Mouse (Mus musculus) splenic B cell, adult 2 months (primary cell): ENCODE results near the gene Rapgef1.

Experiments
- DNase-seq: peaks from one replicate; pipeline ENCODE4 v3.0.0-alpha.2; 2011; ENCODE audit warnings: low read depth, low spot score
- H3K27me3 ChIP-seq: 2 replicates; pipeline ENCODE4 v1.6.1; 2012; ENCODE audit warnings: mild to moderate bottlenecking, low read length, moderate library complexity, mixed read lengths; ENCODE audit not compliant: control insufficient read depth, poor library complexity, insufficient read depth, severe bottlenecking
- H3K36me3 ChIP-seq: 2 replicates; pipeline ENCODE4 v1.6.1; 2012; ENCODE audit warnings: mild to moderate bottlenecking, low read length, moderate library complexity, mixed read lengths; ENCODE audit not compliant: control insufficient read depth, poor library complexity, insufficient read depth, severe bottlenecking

Gene Rapgef1

DNA sequence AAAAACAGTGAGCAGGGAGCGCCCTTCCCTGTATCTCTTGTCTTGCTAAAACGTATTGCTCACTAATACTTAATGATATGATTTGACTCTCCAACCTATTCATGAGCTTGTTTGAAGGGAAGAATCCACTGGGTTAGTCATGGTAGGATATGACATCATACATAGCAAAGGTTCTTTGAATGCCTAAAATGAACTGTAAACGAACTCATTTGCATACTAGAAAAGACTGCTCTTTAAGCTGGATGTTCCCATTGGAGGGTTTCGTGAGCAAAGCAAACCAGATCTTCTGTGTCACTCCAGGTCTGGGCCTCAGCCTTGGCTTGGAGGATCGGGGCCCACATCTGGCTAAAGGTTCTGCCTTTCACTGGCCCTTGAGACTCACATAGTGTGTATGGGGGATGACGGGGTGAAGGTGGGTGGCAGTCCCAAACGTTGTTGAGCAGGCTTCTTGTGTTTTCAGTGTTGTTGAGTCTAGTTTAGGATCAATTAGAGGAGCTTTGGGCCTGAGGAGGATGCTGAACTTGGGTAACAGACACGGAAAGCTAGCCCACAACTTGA, 515 bp upstream of the Rapgef1 start:
- H3K27me3 ChIP-seq, result no peaks in the 10 kb centered on the region
- no peaks in the 10 kb centered on the region for H3K36me3 ChIP-seq
- DNase-seq, result no peak

DNA sequence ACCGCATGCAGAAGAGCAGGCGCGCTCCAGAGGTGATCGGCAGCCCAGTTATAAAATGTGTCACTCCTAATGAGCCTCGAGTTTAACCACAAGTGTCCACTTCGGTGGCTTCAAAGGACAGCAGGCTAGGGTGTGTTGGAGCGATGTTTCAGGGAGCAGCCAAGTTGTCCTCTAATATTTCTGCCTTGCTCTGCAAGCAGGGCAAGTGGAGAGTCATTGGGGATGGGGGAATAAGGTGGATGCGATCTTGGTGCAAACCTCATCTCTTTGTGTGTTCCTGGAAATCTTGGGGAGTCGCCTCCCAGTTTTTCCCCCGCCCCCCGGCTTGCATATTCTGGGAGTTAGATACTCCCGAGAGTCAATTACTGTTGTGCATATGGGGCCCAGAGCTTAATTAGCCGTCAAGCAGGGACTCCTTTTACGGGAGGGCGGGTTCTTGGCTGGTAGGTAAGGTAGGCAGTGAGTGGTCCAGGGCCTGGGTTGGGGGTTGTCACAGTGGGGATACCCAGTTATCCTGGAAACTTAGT, 844 bp downstream of the Rapgef1 start:
- H3K36me3 ChIP-seq, result no peaks in the 10 kb centered on the region
- no peaks in the 10 kb centered on the region for H3K27me3 ChIP-seq
- DNase-seq, result no peak

DNA sequence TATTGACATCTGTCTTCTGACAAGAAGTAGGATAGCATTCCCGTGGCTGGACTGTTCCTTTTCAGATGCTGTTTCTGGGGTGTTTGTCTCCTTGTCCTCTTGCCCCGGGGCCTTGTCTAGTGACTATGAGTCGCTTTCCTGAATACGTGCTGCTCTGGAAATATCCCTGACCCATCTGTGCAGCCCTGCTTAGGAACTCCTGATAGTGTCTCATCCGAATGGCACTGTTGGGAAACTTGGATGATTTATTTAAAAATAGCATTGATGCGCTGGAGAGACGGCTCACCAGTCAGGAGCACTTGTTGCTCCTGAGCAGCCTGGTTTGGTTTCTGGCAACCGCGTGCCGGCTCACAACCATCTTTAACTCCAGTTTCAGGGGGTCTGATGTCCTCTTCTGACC, 1.6 kb downstream of the Rapgef1 start:
- Histone ChIP-seq H3K36me3 (no peaks in the 10 kb centered on the region), H3K27me3 (no peaks in the 10 kb centered on the region)
- no peak for DNase-seq

DNA sequence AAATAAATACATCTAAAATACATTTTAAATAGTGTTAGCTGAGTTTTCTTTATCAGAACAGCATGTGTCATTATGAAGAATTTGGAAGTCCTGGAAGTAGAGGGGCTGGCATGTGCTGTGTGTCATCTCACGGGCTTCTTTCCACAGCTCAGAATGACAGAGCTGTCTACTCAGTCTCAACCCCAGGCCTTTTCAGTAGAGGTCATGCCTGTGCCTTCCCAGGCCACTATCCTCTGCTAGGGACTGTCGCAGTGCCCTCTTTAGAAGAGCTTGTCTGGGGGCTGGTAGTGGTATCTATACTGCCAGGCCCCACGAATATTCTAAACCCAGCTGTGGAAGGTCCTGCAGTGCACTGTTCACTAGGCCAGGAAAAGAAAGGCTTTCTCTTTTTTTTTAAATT, 2.1 kb downstream of the Rapgef1 start:
- DNase-seq, result no peak
- Histone ChIP-seq H3K27me3 (no peaks in the 10 kb centered on the region), H3K36me3 (no peaks in the 10 kb centered on the region)

DNA sequence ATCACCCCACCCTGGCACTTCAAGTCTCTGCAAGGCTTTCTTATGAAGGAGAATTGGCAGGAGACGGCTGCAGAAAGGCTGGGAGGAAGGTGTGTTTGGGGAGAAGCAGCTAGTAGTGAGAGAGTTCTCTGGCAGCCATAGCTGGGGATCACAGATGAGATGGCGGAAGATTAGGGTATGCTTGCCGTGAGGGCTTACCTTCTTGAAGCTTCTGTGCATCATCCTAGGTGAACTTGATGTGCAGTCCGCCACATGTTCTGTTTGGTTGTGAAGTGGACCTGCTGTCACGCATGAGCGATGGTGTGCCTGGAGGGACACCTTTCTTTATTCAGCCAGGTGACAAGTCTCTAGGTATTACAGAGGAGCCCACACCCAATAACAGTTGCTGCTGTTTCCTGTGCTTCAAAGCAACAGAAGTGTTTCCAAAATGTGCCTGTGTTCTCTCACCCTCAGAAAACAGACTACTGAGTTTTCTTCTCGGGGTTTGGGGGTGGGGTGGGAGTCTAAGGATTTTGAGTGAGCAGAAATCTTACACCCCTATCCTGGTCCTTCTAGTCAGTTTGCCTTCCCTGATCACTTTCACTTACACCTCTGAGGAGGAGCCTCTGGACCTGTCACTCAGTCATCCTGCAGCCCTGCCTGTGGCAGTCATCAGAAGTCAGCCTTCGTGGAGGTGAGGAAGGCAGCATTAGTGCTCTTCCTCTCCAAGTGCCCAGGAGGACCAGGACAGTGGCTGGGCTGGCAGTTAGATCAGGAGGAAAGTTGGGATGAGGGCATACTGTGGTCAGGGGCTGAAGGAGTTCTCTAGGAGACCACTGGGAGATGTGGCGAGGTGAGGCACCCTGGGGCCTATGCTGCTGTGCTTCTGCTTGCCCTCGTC, 2.8 kb downstream of the Rapgef1 start:
- DNase-seq, result peak; percentile 59
- no peaks in the 10 kb centered on the region for H3K27me3 ChIP-seq
- no peaks in the 10 kb centered on the region for H3K36me3 ChIP-seq

DNA sequence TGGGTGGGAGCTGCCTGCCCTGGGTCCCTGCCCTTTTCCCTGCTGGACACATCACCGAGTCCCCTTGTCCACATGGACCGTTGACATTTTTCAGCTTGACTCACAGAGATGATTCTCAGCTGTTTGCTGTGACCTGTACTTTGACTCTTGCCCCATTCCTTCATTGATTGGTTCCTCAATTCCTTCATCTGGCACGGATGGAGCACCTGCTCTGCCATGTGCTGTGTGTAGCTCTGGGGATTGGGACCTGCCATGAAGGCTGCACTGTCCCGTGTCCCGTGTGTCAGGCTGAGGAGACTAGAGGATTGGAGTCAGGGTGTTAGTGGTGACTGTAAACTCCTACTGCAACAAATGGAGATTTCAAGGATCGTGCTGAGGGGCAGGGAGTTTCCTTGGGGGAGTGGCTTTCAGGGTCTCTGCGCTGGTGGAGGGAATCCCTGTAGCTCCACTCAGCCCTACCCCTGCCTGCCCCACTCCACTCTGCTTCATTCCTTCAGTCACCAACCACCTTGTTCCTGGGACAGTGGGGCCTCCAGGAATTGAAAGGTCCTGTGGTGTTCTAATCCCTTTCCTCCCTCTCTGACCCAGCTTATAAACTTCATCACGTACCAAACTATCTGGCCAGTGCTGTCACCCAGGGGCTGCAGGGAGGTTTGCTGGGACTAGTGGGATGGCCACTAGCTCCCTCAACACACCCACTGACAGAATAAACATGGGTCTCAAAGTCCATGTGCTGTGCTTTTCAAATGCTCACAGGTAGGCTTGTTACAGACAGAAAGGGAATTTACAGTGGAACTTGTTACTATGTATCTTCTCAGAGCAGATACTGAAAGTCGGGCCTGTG, 3.9 kb downstream of the Rapgef1 start:
- DNase-seq, result no peak
- H3K36me3 ChIP-seq, result no peaks in the 10 kb centered on the region
- no peaks in the 10 kb centered on the region for H3K27me3 ChIP-seq

DNA sequence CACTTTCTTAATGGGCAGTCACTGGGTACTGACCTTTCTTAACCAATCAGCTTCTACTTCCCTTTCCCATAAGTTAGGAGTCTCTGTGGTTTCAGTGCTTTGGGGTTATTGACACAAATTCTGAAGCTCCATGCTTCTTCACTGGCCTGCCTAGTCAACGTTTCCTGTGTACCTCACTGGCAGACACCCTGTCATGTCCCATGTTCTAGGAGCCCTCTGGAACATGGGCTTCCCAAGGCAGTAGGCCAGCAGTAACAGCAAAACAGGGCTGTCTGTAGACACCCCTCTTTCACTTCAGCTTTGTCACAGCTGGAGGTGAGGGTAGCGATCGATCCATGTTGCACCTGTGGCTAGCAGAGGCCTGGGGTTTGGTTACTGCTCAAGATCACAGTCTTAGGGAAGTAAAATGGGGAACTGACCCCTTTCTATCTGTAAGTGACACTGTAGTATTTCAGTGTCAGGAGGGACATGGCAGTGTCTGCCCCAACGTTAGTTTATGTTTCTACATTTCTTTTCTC, 4.6 kb downstream of the Rapgef1 start:
- DNase-seq, result peak; percentile 92
- no peaks in the 10 kb centered on the region for H3K36me3 ChIP-seq
- H3K27me3 ChIP-seq, result no peaks in the 10 kb centered on the region

DNA sequence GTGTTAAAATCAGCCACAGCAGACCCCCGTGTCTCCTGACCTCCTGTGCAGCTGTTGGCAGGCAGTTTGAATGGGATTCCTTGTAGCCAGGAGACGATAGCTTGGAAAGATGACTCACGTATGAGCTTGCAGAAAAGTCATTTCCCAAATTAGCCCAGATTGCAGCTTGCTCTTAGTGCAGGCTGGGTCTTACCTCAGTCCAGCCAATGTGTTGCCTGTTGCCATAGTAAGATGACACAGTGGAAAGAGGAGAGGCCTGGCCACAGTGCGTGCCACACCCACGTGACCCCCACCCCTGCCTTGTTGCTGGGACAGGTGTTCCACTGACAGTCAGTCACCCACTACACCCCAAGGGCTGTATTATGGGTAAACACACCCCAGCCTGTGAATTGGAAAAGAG, 5.2 kb downstream of the Rapgef1 start:
- no peaks in the 10 kb centered on the region for H3K27me3 ChIP-seq
- DNase-seq, result peak; percentile 94
- H3K36me3 ChIP-seq, result no peaks in the 10 kb centered on the region

DNA sequence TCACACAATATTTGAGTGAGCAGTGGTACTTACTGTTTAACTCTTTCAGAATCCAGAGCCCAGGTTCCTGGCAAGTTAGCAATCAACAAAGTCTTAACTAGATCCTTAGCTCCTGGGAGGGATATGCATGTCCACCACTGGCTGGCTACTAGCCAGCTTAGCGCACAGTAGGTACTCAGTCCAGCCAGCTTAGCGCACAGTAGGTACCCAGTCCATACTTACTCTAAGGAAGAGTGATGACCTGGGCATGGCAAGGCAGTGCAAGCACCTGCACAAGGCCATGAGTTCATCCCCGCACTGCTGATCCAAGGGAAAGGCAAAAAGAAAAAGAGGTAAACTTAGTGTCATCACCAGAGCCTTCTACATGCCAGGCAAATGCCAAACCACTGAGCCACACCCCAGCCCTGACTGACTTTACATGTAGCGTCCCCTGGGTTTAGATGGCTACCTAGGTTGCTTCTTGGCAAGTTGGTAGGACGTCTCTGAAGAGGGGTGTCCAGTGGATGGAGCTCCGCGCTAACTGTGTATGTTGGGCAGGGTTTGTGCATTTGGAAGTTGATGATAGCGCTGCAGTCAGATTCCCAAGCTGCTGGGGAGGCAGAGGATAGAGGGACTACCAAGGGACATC, 6.2 kb downstream of the Rapgef1 start:
- H3K27me3 ChIP-seq, result no peaks in the 10 kb centered on the region
- no peak for DNase-seq
- H3K36me3 ChIP-seq, result no peaks in the 10 kb centered on the region

DNA sequence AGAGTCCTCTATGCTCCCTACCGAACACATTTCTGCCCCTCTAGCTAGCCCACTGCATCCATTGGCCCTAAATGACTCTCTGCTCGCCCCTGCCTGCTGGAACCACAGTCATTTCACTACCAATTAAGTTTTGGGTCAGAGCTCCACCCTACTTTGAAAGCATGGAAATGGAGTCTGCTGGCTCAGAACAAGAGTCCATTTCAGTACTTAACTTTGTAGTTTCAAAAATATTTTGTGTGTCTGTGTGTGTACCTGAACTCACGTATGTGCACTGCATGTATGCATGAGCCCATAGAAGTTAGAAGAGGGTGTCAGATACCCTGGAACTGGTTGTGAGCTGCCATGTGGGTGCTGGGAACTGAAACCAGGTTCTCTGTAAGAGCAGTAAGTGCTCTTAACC, 7.8 kb downstream of the Rapgef1 start:
- H3K36me3 ChIP-seq, result no peaks in the 10 kb centered on the region
- no peaks in the 10 kb centered on the region for H3K27me3 ChIP-seq
- DNase-seq, result no peak

DNA sequence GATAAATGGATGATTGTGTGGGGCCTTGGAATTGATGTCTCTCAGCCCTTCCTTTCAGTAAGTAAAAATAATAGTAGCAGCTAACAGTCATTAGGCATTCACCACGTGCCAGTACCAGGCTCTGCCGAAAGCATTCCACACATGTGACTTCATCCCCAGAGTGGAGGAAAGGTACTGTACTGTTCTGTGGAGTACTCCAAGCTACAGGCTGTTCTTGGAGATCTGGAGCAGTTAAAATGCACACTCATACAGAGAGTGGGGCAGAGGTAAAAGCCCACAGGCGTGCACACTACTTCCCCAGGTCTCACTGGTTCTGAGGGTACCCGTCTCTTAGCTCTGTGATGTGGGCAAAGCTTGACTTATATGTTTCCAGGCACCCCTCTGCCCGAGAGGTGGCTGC, 8.7 kb downstream of the Rapgef1 start:
- DNase-seq, result no peak
- Histone ChIP-seq H3K36me3 (no peaks in the 10 kb centered on the region), H3K27me3 (no peaks in the 10 kb centered on the region)

DNA sequence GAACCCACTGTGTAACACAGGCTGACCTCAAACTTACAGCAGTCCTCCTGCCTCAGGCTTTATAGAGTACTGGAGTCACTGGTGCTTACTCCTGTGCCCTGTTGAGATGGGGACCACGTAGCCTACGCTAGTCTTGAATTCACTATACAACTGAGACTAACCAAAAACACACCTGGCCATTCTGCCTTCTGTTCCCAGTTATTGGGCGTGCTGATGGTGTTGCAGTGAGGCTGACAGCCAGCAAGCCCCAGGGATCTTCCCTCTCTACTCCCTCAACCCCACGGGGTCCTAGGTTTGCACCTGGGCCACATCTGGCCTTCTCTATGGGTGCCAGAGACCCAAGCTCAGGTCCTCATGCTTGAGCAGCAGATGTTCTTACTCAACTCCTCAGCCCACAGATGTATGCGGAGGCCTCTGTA, 9.3 kb downstream of the Rapgef1 start:
- Histone ChIP-seq H3K36me3 (no peaks in the 10 kb centered on the region), H3K27me3 (no peaks in the 10 kb centered on the region)
- no peak for DNase-seq

DNA sequence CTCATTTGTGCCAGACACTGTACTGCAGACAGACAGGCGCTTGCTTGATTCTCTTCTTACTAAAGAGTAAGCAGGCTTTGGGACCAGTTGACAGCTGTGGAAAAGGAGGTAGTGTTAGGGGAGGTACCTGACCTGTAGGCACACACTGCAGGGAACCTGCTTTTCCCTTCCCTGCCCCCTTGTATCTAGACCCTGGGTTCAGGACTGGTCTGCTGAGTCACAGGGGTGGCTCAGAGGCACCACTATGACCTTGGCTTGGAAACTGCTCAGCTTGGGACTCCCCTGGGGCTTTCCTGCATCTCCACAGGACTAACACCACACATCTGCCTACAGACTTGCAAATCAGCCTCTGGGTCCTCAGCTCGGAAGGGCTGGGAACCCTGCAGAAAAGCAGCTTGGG, 9.8 kb downstream of the Rapgef1 start:
- no peaks in the 10 kb centered on the region for H3K36me3 ChIP-seq
- no peaks in the 10 kb centered on the region for H3K27me3 ChIP-seq
- DNase-seq, result peak; percentile 45

DNA sequence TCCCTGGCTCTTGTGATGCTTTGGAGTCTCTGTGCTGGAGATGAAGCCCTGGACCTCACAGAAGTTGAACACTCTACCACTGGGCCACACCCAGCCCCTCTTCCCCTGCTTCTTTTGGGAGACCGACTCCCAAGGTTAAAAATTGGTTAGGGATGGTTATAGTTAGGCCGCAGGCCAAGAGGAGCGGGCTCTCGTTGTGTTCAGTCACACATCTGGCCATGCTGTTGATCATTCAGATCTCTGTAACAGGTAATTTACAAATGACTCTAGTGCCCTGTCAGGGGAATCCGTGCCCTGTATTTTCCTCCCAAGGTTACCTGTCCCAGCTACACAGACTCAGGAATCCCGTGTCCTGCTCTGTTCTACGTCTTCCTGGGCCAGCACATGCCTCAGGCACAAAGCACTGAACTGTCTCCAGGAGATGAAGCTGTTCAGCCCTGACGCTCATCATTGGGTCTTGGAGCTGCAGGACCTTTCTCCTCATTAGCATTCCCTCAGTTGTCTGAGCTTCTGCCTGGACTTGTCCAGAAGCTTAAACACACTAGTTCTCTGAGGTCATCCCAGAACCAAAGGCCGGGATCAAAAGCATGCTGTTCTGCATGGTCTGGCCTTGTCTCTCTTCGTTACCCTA, 10.7 kb downstream of the Rapgef1 start:
- Histone ChIP-seq H3K27me3 (no peaks in the 10 kb centered on the region), H3K36me3 (no peaks in the 10 kb centered on the region)
- no peak for DNase-seq
